Mouse (Mus musculus) myocyte (in vitro differentiated cells): ENCODE data around the gene Rgs6. TPM values are rescaled to one million over a fixed set of nuclear protein-coding genes. Genes with fewer than 3 reads are reported as not detected.

Source experiments
- H3K27me3 ChIP-seq: one replicate; pipeline ENCODE4 v1.6.1; 2011; ENCODE audit not compliant: control insufficient read depth, insufficient read depth, insufficient read length
- H3K36me3 ChIP-seq: one replicate; pipeline ENCODE4 v1.6.1; 2011; ENCODE audit not compliant: control insufficient read depth, insufficient read depth
- H3K4me2 ChIP-seq: one replicate; pipeline ENCODE4 v1.6.1; 2011; ENCODE audit warnings: low read depth, control low read depth
- H3K4me3 ChIP-seq: one replicate; pipeline ENCODE4 v1.5.1; 2011; ENCODE audit warnings: mild to moderate bottlenecking, control low read depth, moderate library complexity
- H3K79me2 ChIP-seq: one replicate; pipeline ENCODE4 v1.6.1; 2011; ENCODE audit not compliant: control insufficient read depth, insufficient read depth
- H3ac ChIP-seq: one replicate; pipeline ENCODE4 v1.6.1; 2011; ENCODE audit not compliant: control insufficient read depth, insufficient read length
- CEBPB ChIP-seq: IDR thresholded peaks from 2 replicates; pipeline ENCODE4 v1.6.1; 2011; ENCODE audit warnings: mild to moderate bottlenecking, moderate library complexity; ENCODE audit not compliant: poor library complexity, insufficient read depth, severe bottlenecking
- E2F4 ChIP-seq: IDR thresholded peaks from one replicate; pipeline ENCODE4 v1.6.1; 2011; ENCODE audit warnings: mild to moderate bottlenecking, control low read depth, moderate library complexity; ENCODE audit not compliant: insufficient read depth
- MAX ChIP-seq: IDR thresholded peaks from one replicate; pipeline ENCODE4 v1.6.1; 2011; ENCODE audit warnings: low read depth, mild to moderate bottlenecking, control low read depth
- MYOD1 ChIP-seq, 3 experiments: IDR thresholded peaks; one replicate each; pipeline ENCODE4 v1.6.1; 2011; ENCODE audit warnings: control low read depth in 2 of 3, low read depth in 2 of 3, mild to moderate bottlenecking in 2 of 3, moderate library complexity in 1 of 3; ENCODE audit not compliant: insufficient read length in 2 of 3, control insufficient read depth in 1 of 3
- MYOG ChIP-seq, 3 experiments: IDR thresholded peaks; one replicate each; pipeline ENCODE4 v1.6.1; 2011; ENCODE audit warnings: control low read depth in 2 of 3, low read depth in 2 of 3, mild to moderate bottlenecking in 2 of 3; ENCODE audit not compliant: insufficient read length in 2 of 3, control insufficient read depth in 1 of 3, insufficient read depth in 1 of 3
- POLR2A ChIP-seq: IDR thresholded peaks from one replicate; pipeline ENCODE4 v1.6.1; 2011; ENCODE audit warnings: low read depth, mild to moderate bottlenecking, control low read depth, moderate library complexity; ENCODE audit not compliant: insufficient read length
- POLR2AphosphoS2 ChIP-seq: IDR thresholded peaks from one replicate; pipeline ENCODE4 v1.6.1; 2011; ENCODE audit warnings: low read depth, control low read depth; ENCODE audit not compliant: insufficient read length
- REST ChIP-seq: IDR thresholded peaks from one replicate; pipeline ENCODE4 v1.6.1; 2011; ENCODE audit warnings: mild to moderate bottlenecking, control low read depth, moderate library complexity; ENCODE audit not compliant: insufficient read depth, insufficient read length
- SRF ChIP-seq: IDR thresholded peaks from one replicate; pipeline ENCODE4 v1.6.1; 2011; ENCODE audit warnings: low read depth; ENCODE audit not compliant: control insufficient read depth, insufficient read length
- TCF12 ChIP-seq: IDR thresholded peaks from one replicate; pipeline ENCODE4 v1.6.1; 2011; ENCODE audit warnings: mild to moderate bottlenecking, control low read depth; ENCODE audit not compliant: poor library complexity, insufficient read depth, severe bottlenecking
- TCF3 ChIP-seq: IDR thresholded peaks from one replicate; pipeline ENCODE4 v1.6.1; 2011; ENCODE audit warnings: low read depth, control low read depth; ENCODE audit not compliant: insufficient read length
- USF1 ChIP-seq: IDR thresholded peaks from one replicate; pipeline ENCODE4 v1.6.1; 2011; ENCODE audit warnings: low read depth, mild to moderate bottlenecking, control low read depth, moderate library complexity
- polyA plus RNA-seq: library from polyadenylated mRNA; unstranded; fragments of >200 nt; fragmentation: generic; extraction: Trizol; gene quantifications from one replicate; pipeline ENCODE4 v1.2.1, GENCODE M21; 2012; ENCODE audit warnings: missing spikeins

Rgs6 gene
- polyA plus RNA-seq, 1 experiment = not detected

GRCm38 (mm10) chr12:82698886-82699527, 110.9 kb downstream of the Rgs6 start:
- H3K36me3 ChIP-seq = no peaks in the 10 kb centered on the region
- no peak overlapping the region for H3K4me3 ChIP-seq
- H3ac ChIP-seq = no peak overlapping the region
- no peaks in the 10 kb centered on the region for H3K79me2 ChIP-seq
- no peak overlapping the region for H3K4me2 ChIP-seq
- no peak for TF ChIP-seq USF1
- no peaks in the 10 kb centered on the region for H3K27me3 ChIP-seq

- H3K27me3 ChIP-seq = no peaks in the 10 kb centered on the region
- H3K79me2 ChIP-seq = no peaks in the 10 kb centered on the region
- TF ChIP-seq POLR2AphosphoS2 (no peak), E2F4 (no peak), MYOD1 (IDR thresholded peaks at IDR 0.05; ENCODE audit: control insufficient read depth in 1 of 3, insufficient read length in 2 of 3, low read depth in 2 of 3) (no peak), TCF12 (no peak), SRF (no peak), USF1 (no peak), MYOG (IDR thresholded peaks at IDR 0.05; ENCODE audit: control insufficient read depth in 1 of 3, insufficient read depth in 1 of 3, insufficient read length in 2 of 3, low read depth in 2 of 3) (no peak), MAX (no peak), POLR2A (no peak), TCF3 (no peak), CEBPB (no peak)
- H3ac ChIP-seq = no peak overlapping the region
- H3K4me2 ChIP-seq = no peak overlapping the region
- no peaks in the 10 kb centered on the region for H3K36me3 ChIP-seq
- H3K4me3 ChIP-seq = no peak overlapping the region
Measured at GRCm38 (mm10) chr12:82699528-82699905, 111.4 kb downstream of the Rgs6 start.

GRCm38 (mm10) chr12:82700241-82700640, 112.1 kb downstream of the Rgs6 start:
- TF ChIP-seq E2F4 (no peak), TCF3 (no peak), USF1 (no peak), MYOD1 (IDR thresholded peaks at IDR 0.05; ENCODE audit: control insufficient read depth in 1 of 3, insufficient read length in 2 of 3, low read depth in 2 of 3) (no peak), TCF12 (no peak), SRF (no peak), POLR2AphosphoS2 (no peak), CEBPB (no peak), REST (no peak), POLR2A (no peak)
- no peaks in the 10 kb centered on the region for H3K27me3 ChIP-seq
- H3K4me3 ChIP-seq = no peak overlapping the region
- no peaks in the 10 kb centered on the region for H3K79me2 ChIP-seq
- no peaks in the 10 kb centered on the region for H3K36me3 ChIP-seq
- no peak overlapping the region for H3K4me2 ChIP-seq
- H3ac ChIP-seq = no peak overlapping the region

GRCm38 (mm10) chr12:82700840-82701239, 112.7 kb downstream of the Rgs6 start:
- Histone ChIP-seq H3K36me3 (no peaks in the 10 kb centered on the region), H3K27me3 (no peaks in the 10 kb centered on the region), H3K79me2 (no peaks in the 10 kb centered on the region), H3K4me2 (no peak overlapping the region), H3ac (no peak overlapping the region), H3K4me3 (no peak overlapping the region)
- TF ChIP-seq REST (no peak), USF1 (no peak), MYOG (IDR thresholded peaks at IDR 0.05; ENCODE audit: control insufficient read depth in 1 of 3, insufficient read depth in 1 of 3, insufficient read length in 2 of 3, low read depth in 2 of 3) (no peak), TCF3 (no peak), MYOD1 (IDR thresholded peaks at IDR 0.05; ENCODE audit: control insufficient read depth in 1 of 3, insufficient read length in 2 of 3, low read depth in 2 of 3) (no peak), POLR2A (no peak), SRF (no peak), MAX (no peak), TCF12 (no peak), POLR2AphosphoS2 (no peak), E2F4 (no peak), CEBPB (no peak)

- H3K4me3 ChIP-seq = no peak overlapping the region
- no peak overlapping the region for H3K4me2 ChIP-seq
- TF ChIP-seq POLR2AphosphoS2 (no peak), REST (no peak)
- H3ac ChIP-seq = no peak overlapping the region
- H3K27me3 ChIP-seq = no peaks in the 10 kb centered on the region
- H3K36me3 ChIP-seq = no peaks in the 10 kb centered on the region
- H3K79me2 ChIP-seq = no peaks in the 10 kb centered on the region
Measured at GRCm38 (mm10) chr12:82701359-82701758, 113.3 kb downstream of the Rgs6 start.
